ENCODE assay signal across 8 mouse cellular contexts in genomic region chrX:106027343-106027674, GRCm38 (mm10). TPM values are rescaled to one million over a fixed set of nuclear protein-coding genes. Genes with fewer than 3 reads are reported as not detected.
A peak's percentile ranks its signal among the peaks of the same experiment; 100 is the strongest.
DNase-seq lines count a peak whose midpoint lies in the region; ATAC-seq and TF ChIP-seq lines count a peak whose summit lies in the region.

No protein-coding gene starts in this region.

- TF ChIP-seq CTCF in heart, postnatal 0 days (IDR thresholded peaks at IDR 0.05; ENCODE audit: low read depth) = no peak

- peak overlapping the region; percentile 61 for H3K4me2 ChIP-seq in heart, postnatal 0 days (ENCODE audit: low read depth, low read length)
- H3K4me2 ChIP-seq in hindbrain, embryonic 14.5 days (replicated peaks) = peak overlapping the region; percentile 64
- H3K4me2 ChIP-seq in midbrain, embryonic 11.5 days = peak overlapping the region; percentile 51

- ATAC-seq in heart, postnatal 0 days (ENCODE audit: insufficient read depth, low read depth) = peak; percentile 39
- peak; percentile 20 for ATAC-seq in activated CD4-positive, CD25-positive, alpha-beta regulatory T cell, adult 4 months
- ATAC-seq in hindbrain, embryonic 14.5 days (ENCODE audit: low FRiP score) = no peak; the same call in 1 of the 2 replicates
- ATAC-seq in midbrain, embryonic 11.5 days (ENCODE audit: low FRiP score) = no peak; the same call in 1 of the 2 replicates

- no peak for TF ChIP-seq EP300 in heart, postnatal 0 days (IDR thresholded peaks at IDR 0.05; ENCODE audit: low read depth)

- peak overlapping the region; percentile 86 for H3K27ac ChIP-seq in heart, postnatal 0 days (ENCODE audit: low read depth)
- H3K27ac ChIP-seq in hindbrain, embryonic 14.5 days = peak overlapping the region; percentile 51; the same call in 1 of the 2 replicates
- no peak overlapping the region for H3K27ac ChIP-seq in midbrain, embryonic 11.5 days (ENCODE audit: low read depth, low read length)

- 19% methylated on average over 8 of the region's 8 CpGs for WGBS in heart, postnatal 0 days
- WGBS in hindbrain, embryonic 14.5 days = 12% methylated on average over 8 of the region's 8 CpGs
- WGBS in midbrain, embryonic 11.5 days = 22% methylated on average over 8 of the region's 8 CpGs

- no peaks in the 10 kb centered on the region for H3K9me3 ChIP-seq in heart, postnatal 0 days (replicated peaks; ENCODE audit: control insufficient read depth, low read length)
- H3K9me3 ChIP-seq in hindbrain, embryonic 14.5 days (ENCODE audit: control insufficient read depth, low read length) = no peaks in the 10 kb centered on the region
- no peaks in the 10 kb centered on the region for H3K9me3 ChIP-seq in midbrain, embryonic 11.5 days (ENCODE audit: control insufficient read depth, low read length)

- no peaks in the 10 kb centered on the region for H3K36me3 ChIP-seq in heart, postnatal 0 days (replicated peaks; ENCODE audit: control insufficient read depth, insufficient read depth, low read length)
- no peaks in the 10 kb centered on the region for H3K36me3 ChIP-seq in hindbrain, embryonic 14.5 days (replicated peaks; ENCODE audit: control insufficient read depth, insufficient read depth)
- H3K36me3 ChIP-seq in midbrain, embryonic 11.5 days (ENCODE audit: control insufficient read depth, insufficient read depth, low read length) = no peaks in the 10 kb centered on the region

- H3K9ac ChIP-seq in heart, postnatal 0 days (replicated peaks; ENCODE audit: low read depth, low read length) = peak overlapping the region; percentile 76
- peak overlapping the region; percentile 62 for H3K9ac ChIP-seq in hindbrain, embryonic 14.5 days
- H3K9ac ChIP-seq in midbrain, embryonic 11.5 days (ENCODE audit: low read length) = peak overlapping the region; percentile 66

- DNase-seq in heart, postnatal 0 days (ENCODE audit: low spot score) = no peak
- no peak for DNase-seq in heart, postnatal 10 days
- DNase-seq in hindbrain, embryonic 14.5 days (ENCODE audit: low spot score) = no peak
- DNase-seq in midbrain, embryonic 11.5 days (ENCODE audit: low spot score, missing footprints) = no peak
- DNase-seq in urinary bladder, postnatal 25 days (ENCODE audit: low spot score) = no peak
- no peak for DNase-seq in adrenal gland, postnatal 14 days
- DNase-seq in ovary, postnatal 14 days (ENCODE audit: low spot score) = no peak

- H3K4me3 ChIP-seq in heart, postnatal 0 days (ENCODE audit: low read depth, low read length) = peak overlapping the region; percentile 70
- peak overlapping the region; percentile 54 for H3K4me3 ChIP-seq in hindbrain, embryonic 14.5 days (replicated peaks; ENCODE audit: low read length)
- H3K4me3 ChIP-seq in midbrain, embryonic 11.5 days (ENCODE audit: low read depth, low read length) = peak overlapping the region; percentile 44

- intact Hi-C loops in heart, postnatal 10 days (cut with DNase I) = loop anchor here (1.0 to 5.0 kb wide), 3 partner anchors 65 to 160 kb away; partner anchors contain the start of gene Pgk1

- H3K27me3 ChIP-seq in heart, postnatal 0 days (ENCODE audit: control insufficient read depth, insufficient read depth, low read length) = no peaks in the 10 kb centered on the region
- H3K27me3 ChIP-seq in hindbrain, embryonic 14.5 days (ENCODE audit: control insufficient read depth, insufficient read depth, low read length) = no peaks in the 10 kb centered on the region
- no peaks in the 10 kb centered on the region for H3K27me3 ChIP-seq in midbrain, embryonic 11.5 days (ENCODE audit: control insufficient read depth, insufficient read depth, low read length)

- H3K4me1 ChIP-seq in heart, postnatal 0 days (ENCODE audit: control insufficient read depth, insufficient read depth) = no peaks in the 10 kb centered on the region
- 0 out of 2 replicates have a peak, but pooled peaks cover 13% of the 10 kb centered on the region for H3K4me1 ChIP-seq in hindbrain, embryonic 14.5 days (replicated peaks; ENCODE audit: control insufficient read depth, insufficient read depth, low read length)
- no peaks in the 10 kb centered on the region for H3K4me1 ChIP-seq in midbrain, embryonic 11.5 days (ENCODE audit: control insufficient read depth, insufficient read depth, low read length)

RNA-seq across cellular contexts. Expression of gene Atp7a, which starts 0.2 kb away (rescaled TPM):
- total RNA-seq in heart, postnatal 0 days (2014; rRNA removed; ENCODE audit: low replicate concordance) = 8.7 and 16.9 TPM in 2 replicates
- polyA plus RNA-seq in heart, postnatal 0 days (2015; fragmentation: Nextera tagmentation; extraction: Ambion mirVana) = 5.4 and 6.3 TPM in 2 replicates
- 10 to 100 TPM; 12.5 to 13.5 TPM for total RNA-seq in heart, postnatal 10 days (2021)
- polyA plus RNA-seq in activated CD4-positive, CD25-positive, alpha-beta regulatory T cell, adult 4 months (2017; shearing (Covaris generic)) = 1 to 10 TPM; 6.2 to 8.2 TPM
- 16.7 and 17.4 TPM in 2 replicates for polyA plus RNA-seq in hindbrain, embryonic 14.5 days (2014; fragmentation: Nextera tagmentation; extraction: Ambion mirVana)
- polyA plus RNA-seq in midbrain, embryonic 11.5 days (2014; fragmentation: Nextera tagmentation; extraction: Ambion mirVana) = 25.4 and 28.8 TPM in 2 replicates
- total RNA-seq in adrenal gland, postnatal 14 days (2021) = 30.0 and 31.6 TPM in 2 replicates

RNA-seq across cellular contexts. Expression of gene Cox7b, which starts 11.8 kb away (rescaled TPM):
- total RNA-seq in heart, postnatal 0 days (2014; rRNA removed; ENCODE audit: low replicate concordance) = 1,061 and 1,234 TPM in 2 replicates
- polyA plus RNA-seq in heart, postnatal 0 days (2015; fragmentation: Nextera tagmentation; extraction: Ambion mirVana) = 1,884 and 1,954 TPM in 2 replicates
- 1,000 to 10,000 TPM; 1,383 to 1,437 TPM for total RNA-seq in heart, postnatal 10 days (2021)
- polyA plus RNA-seq in activated CD4-positive, CD25-positive, alpha-beta regulatory T cell, adult 4 months (2017; shearing (Covaris generic)) = 100 to 1,000 TPM; 203 to 422 TPM
- 418 and 458 TPM in 2 replicates for polyA plus RNA-seq in hindbrain, embryonic 14.5 days (2014; fragmentation: Nextera tagmentation; extraction: Ambion mirVana)
- 319 TPM in 2 replicates for polyA plus RNA-seq in midbrain, embryonic 11.5 days (2014; fragmentation: Nextera tagmentation; extraction: Ambion mirVana)
- 824 and 885 TPM in 2 replicates for total RNA-seq in adrenal gland, postnatal 14 days (2021)

RNA-seq across cellular contexts. Expression of gene Magt1, which starts 15.6 kb away (rescaled TPM):
- total RNA-seq in heart, postnatal 0 days (2014; rRNA removed; ENCODE audit: low replicate concordance) = 32.5 and 39.5 TPM in 2 replicates
- 24.2 and 28.0 TPM in 2 replicates for polyA plus RNA-seq in heart, postnatal 0 days (2015; fragmentation: Nextera tagmentation; extraction: Ambion mirVana)
- total RNA-seq in heart, postnatal 10 days (2021) = 10 to 100 TPM; 40.7 to 46.4 TPM
- 10 to 100 TPM; 32.7 to 33.5 TPM for polyA plus RNA-seq in activated CD4-positive, CD25-positive, alpha-beta regulatory T cell, adult 4 months (2017; shearing (Covaris generic))
- 22.8 and 23.3 TPM in 2 replicates for polyA plus RNA-seq in hindbrain, embryonic 14.5 days (2014; fragmentation: Nextera tagmentation; extraction: Ambion mirVana)
- polyA plus RNA-seq in midbrain, embryonic 11.5 days (2014; fragmentation: Nextera tagmentation; extraction: Ambion mirVana) = 44.9 and 45.9 TPM in 2 replicates
- 58.0 and 59.5 TPM in 2 replicates for total RNA-seq in adrenal gland, postnatal 14 days (2021)

Comparison
In these comparisons a context has a peak if more than half of its experiments do, and no peak if none do; other contexts are left out.
1. ATAC-seq: peak in heart, postnatal 0 days (single experiment) and activated CD4-positive, CD25-positive, alpha-beta regulatory T cell, adult 4 months (single experiment); none in hindbrain, embryonic 14.5 days (single experiment) and midbrain, embryonic 11.5 days (single experiment).
2. Peak in every context shown above with its lines, with median percentiles within 50 percentile points of each other: H3K4me2 ChIP-seq, H3K4me3 ChIP-seq and H3K9ac ChIP-seq.